Mouse (Mus musculus): ENCODE data around the gene Dot1l.

DNA sequence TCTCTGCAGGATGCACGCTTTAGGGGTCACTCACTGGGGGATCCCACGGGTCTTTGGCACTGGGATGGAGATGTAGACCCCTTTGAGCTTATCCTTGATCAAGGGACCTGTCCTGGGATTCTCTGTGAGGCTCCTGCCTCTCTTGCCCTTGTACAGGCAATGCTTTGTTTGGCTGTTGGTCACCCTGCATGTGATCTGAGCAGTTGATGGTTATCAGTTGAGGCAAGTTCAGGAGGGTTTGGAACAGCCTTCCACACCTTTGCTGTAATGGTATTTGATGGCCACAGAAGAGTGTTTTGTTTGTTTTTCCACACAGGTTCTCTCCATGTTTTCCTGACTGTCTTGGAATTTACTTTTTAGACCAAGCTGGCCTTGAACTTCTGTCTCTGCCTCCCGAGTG is 6.8 kb downstream of the Dot1l start:
- TF ChIP-seq POLR2A (IDR thresholded peaks at IDR 0.05; ENCODE audit: control insufficient read depth, extremely low read depth, insufficient read depth, low read length, poor library complexity) (no peak), CTCF (IDR thresholded peaks at IDR 0.05; ENCODE audit: borderline replicate concordance, control insufficient read depth, extremely low read depth, insufficient read depth, low read length, poor library complexity) (no peak)

All from thymus, adult 2 months (tissue).